Mouse (Mus musculus) embryonic fibroblast, embryonic 13.5 days (primary cell): ENCODE results near the gene Pln.

Experiments used
- CTCF ChIP-seq: IDR thresholded peaks from 2 replicates; pipeline ENCODE4 v1.5.1; 2011; ENCODE audit warnings: mild to moderate bottlenecking, control low read depth, low read length, moderate library complexity, borderline replicate concordance; ENCODE audit not compliant: insufficient read depth
- POLR2A ChIP-seq: IDR thresholded peaks from 2 replicates; pipeline ENCODE4 v1.6.1; 2011; ENCODE audit warnings: low read depth, mild to moderate bottlenecking, control low read depth, low read length, moderate library complexity

DNA sequence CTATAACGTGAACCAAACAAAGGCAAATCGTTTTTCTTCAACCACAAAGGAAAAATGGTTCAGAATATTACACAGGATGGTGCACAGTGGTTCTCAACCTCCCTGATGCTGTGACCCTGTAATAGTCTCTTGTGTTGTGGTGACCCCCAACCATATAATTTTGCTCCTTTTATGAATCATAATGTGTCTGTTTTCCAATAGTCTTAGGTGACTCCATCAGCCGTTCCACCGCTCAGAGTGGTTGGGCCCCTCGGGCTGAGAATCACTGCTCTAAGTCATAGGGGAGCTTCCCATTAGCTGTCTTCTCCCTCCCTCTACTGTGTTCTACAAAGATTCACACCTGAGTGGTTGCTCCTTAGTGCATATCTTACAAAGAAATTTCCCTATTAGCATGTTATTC is 9.4 kb downstream of the Pln start:
- TF ChIP-seq POLR2A (no peak), CTCF (no peak)
